Mouse (Mus musculus): ENCODE measurements at regions not wholly inside any gene's neighbourhood (a gene's known extent, or its start where the extent isn't known, plus 50 kb on each side); places are given as distances from the start of the nearest gene placed in this dataset.

DNA sequence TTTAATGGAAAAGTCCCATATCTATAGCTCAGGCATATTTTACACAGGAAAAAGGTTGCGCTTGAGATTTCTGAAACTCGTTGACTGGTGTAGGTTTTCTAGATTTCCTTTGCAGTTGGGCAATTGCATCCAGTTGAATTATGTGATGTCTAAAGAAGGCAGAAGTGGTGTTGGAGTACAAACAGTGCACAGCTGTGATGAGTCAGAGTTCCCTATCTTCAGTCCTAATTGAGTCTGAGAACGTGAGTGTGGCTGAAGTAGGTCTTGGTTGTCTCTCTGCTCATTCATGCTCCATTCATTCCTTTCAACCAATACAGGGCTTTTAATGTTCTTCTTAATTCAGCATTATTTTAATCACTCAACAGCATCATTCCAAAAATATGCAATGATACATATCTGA lies 142.9 kb upstream of the Dpyd start:
- DNase-seq: no peak
- intact Hi-C loops (cut with DNase I): no loop called here

DNA sequence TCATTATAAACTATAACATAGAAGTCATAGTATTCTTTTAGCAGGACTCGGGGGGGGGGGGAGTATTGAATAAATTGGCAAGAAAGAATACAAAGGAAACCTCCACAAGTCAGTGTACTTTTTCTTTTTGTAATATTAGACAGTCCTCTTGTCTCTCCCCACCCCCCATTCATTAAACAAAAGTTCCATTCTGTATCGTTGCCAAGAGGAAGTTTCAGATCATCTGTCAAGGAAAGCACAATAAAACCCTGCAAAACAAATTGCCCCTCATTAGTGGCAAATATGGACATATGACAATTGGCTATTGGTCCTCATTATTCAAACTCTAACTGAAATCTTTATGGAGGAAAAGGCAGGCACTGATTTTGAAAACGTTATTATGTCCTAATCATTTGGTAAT lies 140.2 kb upstream of the Dpyd start:
- no peak for DNase-seq
- intact Hi-C loops (cut with DNase I): loop anchor here (10.0 kb wide), 1 partner anchor 447 kb away; no protein-coding TSS in a partner anchor

DNA sequence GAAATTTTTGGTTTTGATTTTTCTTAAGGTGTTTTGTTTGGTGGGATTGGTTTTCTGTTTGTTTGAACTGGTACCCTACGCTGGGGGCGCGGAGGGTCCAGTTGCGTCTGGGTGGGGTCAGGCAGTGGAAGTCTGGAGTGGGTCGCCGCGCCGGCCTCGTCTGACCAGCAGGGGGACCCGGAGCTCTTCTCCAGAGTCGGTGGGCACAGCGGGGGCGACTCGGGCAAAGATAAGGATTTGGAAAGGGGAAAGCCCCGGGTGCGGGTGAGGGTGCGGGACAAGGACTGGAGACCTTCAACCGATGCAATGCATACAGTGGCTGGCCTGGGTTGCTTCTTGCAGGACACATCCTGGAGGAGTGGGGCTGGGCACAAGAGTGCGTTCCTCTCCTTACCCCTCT lies 136.2 kb upstream of the Dpyd start:
- intact Hi-C loops (cut with DNase I): loop anchor here (10.0 kb wide), 1 partner anchor 451 kb away; no protein-coding TSS in a partner anchor
- DNase-seq: no peak

DNA sequence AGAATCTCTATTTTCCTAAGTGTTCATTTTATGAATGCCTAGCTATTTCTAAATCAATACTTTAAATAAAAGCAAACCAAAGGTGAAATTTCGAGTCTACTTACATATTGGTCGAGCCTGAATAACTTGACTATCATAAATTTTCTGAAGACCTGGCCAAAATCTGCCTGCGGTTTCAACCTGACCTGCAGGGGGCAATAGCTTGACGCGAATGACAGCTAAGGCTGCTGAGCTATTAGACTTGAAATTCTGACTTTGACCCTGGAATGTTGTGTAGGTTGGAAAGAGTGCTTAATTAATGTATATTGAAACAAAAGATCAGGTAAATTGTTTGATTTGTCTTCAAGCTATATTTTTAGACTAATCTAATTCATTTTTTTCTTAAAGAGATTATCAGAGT lies 133.4 kb upstream of the Dpyd start:
- intact Hi-C loops (cut with DNase I): loop anchor here (1.0 to 10.0 kb wide), 2 partner anchors 454 to 1764 kb away; no protein-coding TSS in a partner anchor
- peak; percentile 5 to 32 for DNase-seq

DNA sequence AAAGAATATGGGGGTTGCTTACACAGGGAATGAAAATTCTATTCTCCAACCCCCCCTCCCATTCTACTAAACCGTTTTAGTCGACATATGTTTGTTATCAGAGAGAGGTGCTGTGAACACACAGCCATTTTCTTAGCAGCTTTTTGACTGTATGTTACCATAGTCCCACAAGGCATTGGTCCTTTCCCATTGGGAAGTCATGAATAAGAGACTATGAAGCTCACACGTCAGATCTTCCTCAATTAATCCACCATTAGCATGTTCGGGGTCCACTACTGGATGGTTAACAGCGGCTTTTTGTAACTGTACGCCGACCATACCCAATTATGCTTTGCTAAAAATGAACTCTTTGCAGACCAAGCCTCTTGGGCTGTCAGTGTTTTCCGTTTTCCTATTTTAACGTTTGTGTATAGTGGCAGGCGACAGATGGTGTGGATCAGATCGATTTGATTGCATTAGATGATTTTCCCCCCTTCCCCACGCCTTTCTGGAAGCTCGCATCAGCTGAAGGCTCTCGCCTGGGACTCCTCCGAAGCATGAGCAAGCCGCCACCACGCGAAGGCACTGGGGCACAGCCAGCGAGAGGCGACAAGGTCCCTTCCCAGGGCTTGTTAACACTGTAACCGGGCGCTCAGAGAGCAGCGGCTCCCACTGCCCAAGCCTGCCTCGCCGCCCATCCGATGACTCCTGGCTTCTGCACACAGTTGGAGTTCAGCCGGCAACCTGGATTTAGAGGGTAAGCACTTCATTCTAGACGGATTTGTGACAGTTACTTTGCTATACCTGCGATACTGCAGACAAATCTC lies 131.9 kb upstream of the Dpyd start:
- DNase-seq: no peak
- intact Hi-C loops (cut with DNase I): loop anchor here (10.0 kb wide), 1 partner anchor 455 kb away; no protein-coding TSS in a partner anchor

DNA sequence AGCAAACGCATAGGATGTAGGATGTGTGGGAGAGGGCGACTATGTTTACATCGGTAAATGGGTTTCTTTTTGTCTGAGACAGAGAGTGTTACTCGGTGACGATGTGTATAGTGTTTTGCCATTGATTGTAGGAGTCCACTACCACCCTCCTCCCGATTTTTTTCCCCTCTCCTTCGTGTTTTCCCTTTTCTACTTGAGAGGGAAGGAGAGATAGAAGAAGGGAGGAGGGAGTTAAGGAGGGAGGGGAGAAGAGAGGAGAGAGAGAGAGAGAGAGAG lies 131.4 kb upstream of the Dpyd start:
- intact Hi-C loops (cut with DNase I): no loop called here
- no peak for DNase-seq

DNA sequence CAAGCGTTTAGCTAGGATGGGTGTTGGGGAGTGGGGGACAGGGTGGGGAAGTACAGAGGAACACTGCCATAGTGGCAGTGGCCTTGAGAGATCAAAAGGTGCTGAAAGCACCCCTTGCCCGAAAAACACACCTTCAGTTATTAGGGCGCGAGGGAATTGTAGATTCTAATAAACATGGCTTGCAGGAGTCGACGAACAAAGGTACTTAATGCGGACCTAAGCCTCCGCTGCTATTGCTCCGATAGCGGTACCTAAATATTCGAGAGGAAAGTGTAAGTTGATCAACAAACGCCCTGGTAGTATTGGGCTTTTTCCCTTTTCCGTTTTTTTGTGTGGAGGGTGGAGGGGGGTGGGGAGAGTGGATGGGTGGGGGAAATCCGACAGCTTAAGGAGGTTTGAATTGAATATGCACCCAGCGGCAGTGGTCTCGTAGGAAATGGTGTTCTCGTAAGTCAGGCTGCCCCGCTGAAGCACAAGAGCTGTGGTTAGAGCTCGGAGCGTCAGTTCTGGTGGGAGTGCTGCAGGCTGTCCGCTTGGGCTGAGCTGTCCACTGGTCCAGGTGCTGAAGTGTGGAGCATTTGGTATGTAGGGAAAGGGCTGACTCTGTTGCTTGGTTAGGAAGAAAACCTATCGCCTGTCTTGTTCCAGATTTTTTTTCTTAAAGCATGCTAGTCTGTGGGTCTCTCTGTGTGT lies 130.8 kb upstream of the Dpyd start:
- intact Hi-C loops (cut with DNase I): no loop called here
- DNase-seq: peak; percentile 39 to 63

DNA sequence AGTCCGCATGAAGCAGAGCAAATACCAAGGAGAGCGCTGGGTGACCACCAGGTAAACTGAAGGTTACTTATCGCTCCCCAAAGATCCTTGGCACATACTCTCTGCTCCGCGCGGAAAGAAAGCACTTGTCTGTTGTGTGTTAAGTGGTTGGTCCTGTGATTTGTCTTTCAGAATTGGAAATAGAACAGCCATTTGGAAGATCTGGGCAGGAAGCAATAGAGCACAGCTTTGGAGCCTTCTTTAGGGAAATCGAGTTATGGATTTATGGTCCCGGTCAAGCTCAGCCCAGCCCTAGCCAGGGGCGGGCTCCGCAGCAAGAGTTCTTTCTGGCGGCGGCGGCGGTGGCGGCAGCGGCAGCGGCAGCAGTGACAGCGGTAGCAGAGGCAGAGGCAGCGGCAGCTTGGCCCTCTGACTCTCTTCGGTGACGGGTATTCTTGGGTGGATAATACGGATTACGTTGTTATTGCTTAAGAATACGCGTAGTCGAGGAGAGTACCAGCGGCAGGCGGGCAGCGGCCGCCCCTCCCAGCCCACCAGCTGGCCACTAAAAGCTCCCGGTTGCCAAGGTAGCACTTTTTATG lies 128.4 kb upstream of the Dpyd start:
- intact Hi-C loops (cut with DNase I): no loop called here
- no peak for DNase-seq

DNA sequence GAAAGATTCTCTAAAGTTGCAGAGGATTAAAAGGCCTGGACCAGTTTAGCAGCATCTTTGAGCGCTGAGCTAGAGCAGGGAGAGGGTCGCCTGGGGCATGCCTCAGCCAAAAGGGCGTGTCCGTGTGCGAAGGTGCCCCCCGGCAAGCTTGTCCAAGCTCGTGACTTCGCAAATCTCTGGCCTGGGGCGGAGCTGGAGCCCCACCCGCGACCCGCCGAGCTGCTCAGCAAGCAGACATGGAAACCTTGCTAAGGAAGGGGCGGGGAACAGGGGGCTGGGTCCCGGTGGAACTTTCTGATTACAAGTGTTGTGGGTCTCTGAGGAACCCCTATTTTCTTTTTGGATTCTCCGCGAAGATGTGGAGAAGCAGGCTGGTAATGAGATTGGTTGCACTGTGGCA lies 127.6 kb upstream of the Dpyd start:
- DNase-seq: no peak
- intact Hi-C loops (cut with DNase I): no loop called here

DNA sequence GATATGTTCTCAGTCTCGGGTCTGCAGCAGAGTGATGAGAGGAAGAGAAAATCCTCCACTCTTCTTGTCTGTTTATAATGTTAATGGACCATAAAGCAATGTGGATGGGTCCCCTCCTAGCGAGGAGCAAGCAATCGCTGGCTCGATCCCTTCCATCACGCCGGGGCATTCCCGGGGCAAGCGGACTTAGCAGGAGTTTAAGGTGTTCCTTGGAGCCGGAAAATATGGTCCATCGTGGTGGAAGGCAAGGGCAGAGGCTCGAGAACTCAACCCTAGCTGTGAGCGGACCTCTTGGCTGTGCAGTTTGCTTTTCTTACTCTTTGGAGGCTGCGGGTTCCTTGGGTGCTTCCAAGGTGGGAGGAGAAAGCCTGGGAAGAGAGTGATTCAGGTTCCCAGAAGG lies 127.1 kb upstream of the Dpyd start:
- intact Hi-C loops (cut with DNase I): no loop called here
- DNase-seq: no peak

DNA sequence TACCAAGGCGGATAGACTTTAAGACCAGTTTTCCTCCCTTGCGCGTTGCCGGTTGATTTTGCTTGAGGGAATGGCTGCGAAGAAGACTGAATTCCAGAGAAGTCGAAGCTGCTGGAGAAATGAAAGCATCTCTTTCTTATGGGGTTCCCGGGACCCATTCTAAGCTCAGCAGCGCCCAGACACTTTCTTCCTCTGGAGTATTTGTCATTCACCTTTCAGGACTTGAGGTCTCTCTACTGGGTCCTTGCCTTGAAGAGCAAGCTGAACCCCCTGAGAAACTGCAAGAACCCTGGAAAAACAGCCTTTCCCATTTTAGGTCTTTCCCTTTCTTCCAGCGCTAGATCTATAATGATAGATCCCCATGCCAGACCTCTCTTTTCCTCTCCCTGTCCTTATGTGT lies 126.7 kb upstream of the Dpyd start:
- intact Hi-C loops (cut with DNase I): no loop called here
- no peak for DNase-seq

DNA sequence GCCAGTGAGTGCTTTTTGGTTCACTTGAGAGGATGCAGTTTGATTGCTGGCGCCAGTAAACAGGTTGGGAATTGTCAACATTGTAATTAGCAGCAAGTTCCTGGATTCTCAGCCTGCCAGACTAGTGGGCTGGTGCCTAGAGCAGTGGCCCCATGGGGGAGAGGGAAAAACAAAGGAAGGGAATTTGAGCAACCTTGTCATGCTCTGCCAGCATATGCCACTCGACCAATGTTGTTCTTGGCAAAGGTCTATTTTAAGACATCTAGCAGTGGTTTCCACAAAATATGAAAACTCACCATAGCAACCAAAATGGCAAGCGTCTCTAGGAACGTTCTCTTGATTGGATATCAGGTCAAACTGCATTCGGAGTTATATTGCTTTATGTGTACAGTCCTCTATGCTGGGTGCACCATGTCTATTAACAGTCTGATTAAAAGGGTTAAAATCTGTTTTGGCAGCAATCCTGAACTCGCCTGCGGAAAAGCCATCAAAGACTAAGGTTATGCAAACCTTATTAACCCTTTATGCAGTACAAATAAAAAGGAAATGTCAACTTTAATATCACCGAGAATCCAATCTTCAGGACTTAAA lies 118.1 kb upstream of the Dpyd start:
- no peak for DNase-seq
- intact Hi-C loops (cut with DNase I): no loop called here

DNA sequence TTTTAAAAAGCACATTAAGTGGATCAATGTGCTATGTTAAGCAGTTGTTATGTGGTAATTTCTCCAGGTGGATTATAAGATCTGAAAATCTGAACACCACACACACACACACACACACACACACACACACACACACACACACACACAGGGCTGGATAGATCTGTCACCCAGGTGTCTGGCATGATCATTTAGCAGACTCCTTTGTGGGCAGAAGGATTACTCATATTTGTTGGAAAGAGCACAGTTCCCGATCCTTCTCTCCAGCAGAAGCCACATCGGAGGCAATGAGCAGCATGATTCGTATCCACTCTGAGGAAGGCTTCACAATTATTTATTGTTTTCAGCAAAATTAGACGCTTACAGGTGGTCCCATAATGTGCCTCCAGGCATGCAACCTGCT lies 116.6 kb upstream of the Dpyd start:
- intact Hi-C loops (cut with DNase I): no loop called here
- DNase-seq: no peak

DNA sequence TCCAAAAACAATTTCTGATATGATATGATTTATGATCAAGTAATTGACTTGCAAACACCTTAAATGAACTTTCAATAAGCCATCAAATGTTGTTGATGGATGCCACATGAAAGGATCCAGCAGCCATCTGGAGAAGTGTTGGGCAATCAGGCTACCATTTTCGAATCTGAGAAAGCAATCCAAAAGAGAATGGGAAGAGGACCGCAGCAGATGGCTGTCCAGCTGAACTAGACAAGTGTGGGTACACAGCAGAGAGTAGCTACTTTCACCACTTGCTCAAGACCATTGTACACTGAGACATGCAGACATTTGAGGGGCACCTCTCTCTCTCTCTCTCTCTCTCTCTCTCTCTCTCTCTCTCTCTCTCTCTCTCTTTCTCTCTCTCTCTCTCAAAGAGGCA lies 102.3 kb upstream of the Dpyd start:
- intact Hi-C loops (cut with DNase I): no loop called here

DNA sequence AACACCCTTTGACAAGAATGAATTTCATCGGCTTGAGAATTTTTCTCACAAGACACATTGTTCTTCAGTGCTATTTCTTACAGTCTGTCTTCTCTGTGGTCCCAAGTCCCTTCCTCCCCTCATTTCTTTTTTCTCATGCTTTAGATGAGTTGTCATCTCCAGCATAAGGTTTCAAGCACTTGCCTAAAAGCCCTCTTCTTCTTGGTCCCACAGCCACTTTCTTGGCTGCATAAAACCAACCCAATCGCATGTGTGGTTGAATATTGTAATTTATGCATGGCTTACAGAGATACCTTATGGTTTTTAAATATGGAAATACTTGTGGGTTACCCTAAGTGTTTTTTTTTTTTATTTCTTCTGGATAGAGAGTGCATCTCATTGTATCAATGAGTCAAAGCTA lies 96.3 kb upstream of the Dpyd start:
- DNase-seq: no peak
- intact Hi-C loops (cut with DNase I): no loop called here

More for the DNA sequence above, 102.3 kb upstream of the Dpyd start:
- DNase-seq: no peak

DNA sequence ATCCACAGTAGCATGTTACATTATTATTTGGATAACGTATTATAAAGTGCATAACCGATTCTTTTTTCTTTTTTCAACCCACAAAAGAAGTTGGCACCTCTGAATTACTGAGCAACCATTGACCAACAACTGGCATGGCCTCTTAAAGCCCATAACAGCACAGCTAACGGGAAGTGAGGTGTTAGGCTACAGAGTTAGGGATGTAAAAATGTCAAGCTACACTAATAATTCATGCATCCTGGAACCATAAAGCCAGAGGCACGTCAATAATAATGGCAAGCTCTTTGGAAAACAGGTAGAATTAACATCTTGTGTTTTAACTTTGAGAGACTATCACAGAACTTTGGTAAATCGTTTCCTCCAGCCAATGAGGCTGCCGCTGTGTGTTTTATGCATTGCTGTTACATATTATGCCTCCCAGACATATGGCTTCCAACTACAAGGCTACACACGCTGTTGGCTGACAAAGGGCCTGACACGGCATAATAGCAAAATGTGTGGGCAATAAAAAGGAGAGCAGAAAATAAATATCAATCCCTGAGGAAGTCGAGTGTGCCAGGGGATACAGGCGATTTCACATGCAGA lies 89.6 kb upstream of the Dpyd start:
- intact Hi-C loops (cut with DNase I): no loop called here
- DNase-seq: no peak

DNA sequence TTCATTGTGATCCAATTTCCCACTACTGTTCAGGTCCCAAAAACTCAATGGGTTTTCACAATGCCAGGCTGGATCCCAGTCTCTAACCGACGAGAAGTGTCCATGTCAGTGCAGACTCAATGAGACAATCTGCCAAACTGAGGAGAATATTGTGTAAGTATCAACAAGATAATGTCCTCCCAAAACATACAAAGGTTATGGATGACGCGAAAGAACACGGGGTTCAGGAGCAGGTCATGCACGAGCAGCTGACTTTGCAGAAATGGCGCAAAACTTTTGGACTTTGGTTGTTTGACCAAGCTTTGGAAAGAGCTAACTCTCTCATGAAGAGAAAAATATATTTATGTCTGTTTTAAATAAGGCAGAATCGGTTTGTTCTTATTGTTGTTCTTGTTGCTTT lies 83.9 kb upstream of the Dpyd start:
- DNase-seq: no peak
- intact Hi-C loops (cut with DNase I): no loop called here

DNA sequence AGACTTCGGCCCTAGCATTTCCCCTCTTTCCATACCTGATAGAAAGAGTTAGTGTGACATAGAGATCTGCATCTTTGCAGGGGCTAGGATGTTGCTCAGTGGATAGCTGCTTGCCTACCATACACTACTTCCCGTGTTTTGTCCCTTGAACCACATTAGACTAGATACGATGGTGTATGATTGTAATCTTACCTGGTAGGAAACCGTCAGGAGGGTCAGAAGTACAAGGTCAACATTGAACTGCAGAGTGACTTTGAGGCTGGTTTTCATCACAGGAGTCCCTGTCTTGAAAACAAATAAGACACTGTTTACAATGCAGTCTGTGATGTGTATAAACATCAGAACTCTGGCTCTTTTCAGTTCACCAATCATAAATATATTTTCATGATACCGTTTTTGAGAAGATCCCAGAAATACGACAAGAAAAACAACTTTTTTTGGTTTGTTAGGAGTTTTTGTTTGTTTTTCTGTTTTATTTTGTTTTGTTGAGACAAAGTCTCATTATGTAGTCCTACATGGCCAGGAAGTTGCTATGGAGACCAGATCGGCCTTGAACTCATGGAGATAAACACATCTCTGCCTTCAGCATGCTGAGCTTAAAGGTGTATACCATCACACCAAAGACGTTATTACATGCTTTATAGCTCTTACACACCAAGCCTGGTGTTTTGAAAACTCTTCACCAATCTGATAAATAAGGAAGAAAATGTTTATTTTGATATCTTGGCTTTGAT lies 81.2 kb upstream of the Dpyd start:
- DNase-seq: no peak
- intact Hi-C loops (cut with DNase I): no loop called here

DNA sequence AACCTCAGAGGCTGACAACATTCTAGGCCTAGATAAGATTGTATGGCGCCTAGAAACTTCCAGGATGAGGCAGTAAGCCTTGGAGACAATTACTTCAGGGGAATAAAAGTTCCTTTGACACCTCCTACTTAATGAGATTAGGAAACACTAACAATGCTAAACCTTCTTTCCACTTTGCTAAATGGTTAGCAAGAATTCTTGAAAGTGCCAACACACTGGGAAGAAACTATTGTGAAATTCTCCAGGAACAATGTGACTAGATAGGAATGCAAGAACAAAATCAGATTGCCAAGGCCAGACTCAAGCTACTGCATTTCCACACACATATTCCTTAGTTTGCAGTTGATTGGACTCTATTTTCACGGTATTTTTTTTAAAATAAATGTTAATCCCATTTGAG lies 76.0 kb upstream of the Dpyd start:
- intact Hi-C loops (cut with DNase I): no loop called here
- DNase-seq: no peak

DNA sequence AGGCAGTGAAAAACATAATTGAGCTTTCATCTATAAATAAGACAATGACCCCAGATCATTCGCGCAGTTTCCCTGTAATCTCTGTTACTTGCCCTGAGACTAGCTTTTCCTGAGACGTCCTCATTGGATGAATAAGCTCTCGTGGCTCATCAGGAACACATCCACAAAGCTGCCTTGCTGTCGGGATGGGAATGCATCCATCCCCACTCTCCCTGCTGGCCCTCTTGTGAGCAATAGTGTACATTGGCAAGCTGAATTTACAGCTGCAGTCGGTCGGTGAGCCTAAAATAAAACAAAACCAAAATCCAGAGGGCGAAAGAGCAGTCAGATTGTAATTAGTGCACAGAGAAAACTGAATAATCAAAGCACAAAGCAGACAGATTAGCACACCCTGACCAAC lies 74.5 kb upstream of the Dpyd start:
- DNase-seq: no peak
- intact Hi-C loops (cut with DNase I): no loop called here

DNA sequence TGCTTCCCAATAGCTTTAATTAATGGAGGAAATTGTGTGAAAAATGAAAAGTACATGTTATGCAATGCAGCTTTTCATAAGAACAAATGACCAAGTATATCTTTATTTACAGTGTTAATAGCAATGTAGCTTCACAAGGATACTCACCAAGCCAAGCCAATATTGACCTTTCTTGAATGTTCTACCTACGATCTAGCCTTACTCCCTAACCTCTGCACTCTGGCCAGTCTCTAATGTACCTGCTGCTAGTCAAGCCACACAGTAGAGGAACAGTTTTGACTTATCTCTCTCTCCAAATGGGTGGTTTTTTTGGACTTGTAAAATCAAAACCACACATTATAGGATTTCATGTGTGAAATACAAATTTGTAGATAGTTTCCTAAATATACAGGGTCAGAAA lies 70.8 kb upstream of the Dpyd start:
- DNase-seq: no peak
- intact Hi-C loops (cut with DNase I): no loop called here

Measured in heart, postnatal 36 days (tissue).